Mouse (Mus musculus): ENCODE results near the gene Gda.

- TF ChIP-seq CTCF (IDR thresholded peaks at IDR 0.05; ENCODE audit: extremely low read depth, insufficient read depth, low read length), result no peak
- no peak for TF ChIP-seq POLR2A (IDR thresholded peaks at IDR 0.05; ENCODE audit: extremely low read depth, insufficient read depth, low read length)
Measured at GRCm38 (mm10) chr19:21440841-21441240, 32.4 kb downstream of the Gda start.

Data from cortical plate, adult 2 months (tissue).